Mouse (Mus musculus) C2C12 (cell line): Measurements from ENCODE around the gene Adamts20. TPM values are rescaled to one million over a fixed set of nuclear protein-coding genes. Genes with fewer than 3 reads are reported as not detected.

ENCODE experiments used
- H3K27me3 ChIP-seq: one replicate; pipeline ENCODE4 v1.6.1; 2011; ENCODE audit not compliant: control insufficient read depth, insufficient read depth, insufficient read length
- H3K36me3 ChIP-seq: one replicate; pipeline ENCODE4 v1.6.1; 2011; ENCODE audit not compliant: control insufficient read depth, insufficient read depth
- H3K4me3 ChIP-seq: one replicate; pipeline ENCODE4 v1.5.1; 2011; ENCODE audit warnings: mild to moderate bottlenecking, control low read depth; ENCODE audit not compliant: poor library complexity, insufficient read depth, severe bottlenecking
- H3K79me2 ChIP-seq: one replicate; pipeline ENCODE4 v1.6.1; 2011; ENCODE audit not compliant: control insufficient read depth, insufficient read depth
- H3K79me3 ChIP-seq: one replicate; pipeline ENCODE4 v1.6.1; 2011; ENCODE audit warnings: low read depth, control low read depth
- H3ac ChIP-seq: one replicate; pipeline ENCODE3; 2011; ENCODE audit warnings: low read depth; ENCODE audit not compliant: control insufficient read depth, insufficient read length
- CEBPB ChIP-seq: IDR thresholded peaks from one replicate; pipeline ENCODE4 v1.6.1; 2011; ENCODE audit warnings: low read depth, mild to moderate bottlenecking, control low read depth, moderate library complexity
- CTCF ChIP-seq: IDR thresholded peaks from one replicate; pipeline ENCODE4 v1.5.1; 2011; ENCODE audit not compliant: control insufficient read depth, insufficient read depth, insufficient read length
- FOSL1 ChIP-seq: IDR thresholded peaks from one replicate; pipeline ENCODE4 v1.8.0; 2011; ENCODE audit warnings: mild to moderate bottlenecking, low read length; ENCODE audit not compliant: poor library complexity, insufficient read depth, severe bottlenecking
- MAX ChIP-seq: IDR thresholded peaks from one replicate; pipeline ENCODE4 v1.6.1; 2011; ENCODE audit warnings: mild to moderate bottlenecking, control low read depth
- MYOD1 ChIP-seq: IDR thresholded peaks from one replicate; pipeline ENCODE4 v1.6.1; 2011; ENCODE audit warnings: low read depth; ENCODE audit not compliant: control insufficient read depth, insufficient read length
- MYOG ChIP-seq: IDR thresholded peaks from one replicate; pipeline ENCODE4 v1.6.1; 2011; ENCODE audit not compliant: control insufficient read depth, insufficient read length; ENCODE audit errors: extremely low read depth
- USF1 ChIP-seq: IDR thresholded peaks from one replicate; pipeline ENCODE4 v1.6.1; 2011; ENCODE audit warnings: low read depth, mild to moderate bottlenecking, control low read depth, moderate library complexity
- polyA plus RNA-seq: library from polyadenylated mRNA; unstranded; fragments of >200 nt; fragmentation: generic; extraction: Trizol; gene quantifications from one replicate; pipeline ENCODE4 v1.2.1, GENCODE M21; 2012; ENCODE audit warnings: missing spikeins

Gene Adamts20
- polyA plus RNA-seq, 1 experiment: not detected

- Histone ChIP-seq H3K79me3 (no peaks in the 10 kb centered on the region), H3K79me2 (no peaks in the 10 kb centered on the region), H3K27me3 (no peaks in the 10 kb centered on the region), H3K4me3 (no peak overlapping the region), H3K36me3 (no peaks in the 10 kb centered on the region), H3ac (no peak overlapping the region)
- TF ChIP-seq USF1: no peak
- TF ChIP-seq MYOD1: no peak
- no peak for TF ChIP-seq CTCF
- TF ChIP-seq MAX: no peak
- no peak for TF ChIP-seq MYOG
- TF ChIP-seq CEBPB: no peak
- TF ChIP-seq FOSL1: no peak
Observed at GRCm38 (mm10) chr15:94239127-94239526, 226.1 kb downstream of the Adamts20 start.

- no peaks in the 10 kb centered on the region for H3K79me2 ChIP-seq
- no peak overlapping the region for H3K4me3 ChIP-seq
- no peaks in the 10 kb centered on the region for H3K79me3 ChIP-seq
- H3K36me3 ChIP-seq: no peaks in the 10 kb centered on the region
- no peaks in the 10 kb centered on the region for H3K27me3 ChIP-seq
- TF ChIP-seq MYOD1: no peak
- TF ChIP-seq CEBPB: no peak
- no peak for TF ChIP-seq CTCF
- no peak for TF ChIP-seq MYOG
- no peak for TF ChIP-seq MAX
- TF ChIP-seq USF1: no peak
- no peak for TF ChIP-seq FOSL1
- H3ac ChIP-seq: no peak overlapping the region
Observed at GRCm38 (mm10) chr15:94238058-94238876, 227.0 kb downstream of the Adamts20 start.

- Histone ChIP-seq H3K79me2 (no peaks in the 10 kb centered on the region), H3K36me3 (no peaks in the 10 kb centered on the region), H3ac (no peak overlapping the region), H3K4me3 (no peak overlapping the region), H3K27me3 (no peaks in the 10 kb centered on the region), H3K79me3 (no peaks in the 10 kb centered on the region)
- TF ChIP-seq MAX: no peak
Observed at GRCm38 (mm10) chr15:94236726-94237125, 228.5 kb downstream of the Adamts20 start.

GRCm38 (mm10) chr15:94236121-94236520 is 229.1 kb downstream of the Adamts20 start:
- Histone ChIP-seq H3K4me3 (no peak overlapping the region), H3K79me3 (no peaks in the 10 kb centered on the region), H3K79me2 (no peaks in the 10 kb centered on the region), H3K27me3 (no peaks in the 10 kb centered on the region), H3ac (no peak overlapping the region), H3K36me3 (no peaks in the 10 kb centered on the region)
- TF ChIP-seq MYOD1: no peak

- Histone ChIP-seq H3K79me3 (no peaks in the 10 kb centered on the region), H3K79me2 (no peaks in the 10 kb centered on the region), H3K36me3 (no peaks in the 10 kb centered on the region), H3K27me3 (no peaks in the 10 kb centered on the region), H3K4me3 (no peak overlapping the region), H3ac (no peak overlapping the region)
- TF ChIP-seq USF1 (no peak), FOSL1 (no peak), CTCF (no peak), MAX (no peak)
Observed at GRCm38 (mm10) chr15:94235190-94235589, 230.0 kb downstream of the Adamts20 start.

- H3K27me3 ChIP-seq: no peaks in the 10 kb centered on the region
- no peak overlapping the region for H3ac ChIP-seq
- H3K79me3 ChIP-seq: no peaks in the 10 kb centered on the region
- TF ChIP-seq MAX (no peak), FOSL1 (no peak), MYOG (no peak)
- no peaks in the 10 kb centered on the region for H3K36me3 ChIP-seq
- no peak overlapping the region for H3K4me3 ChIP-seq
- H3K79me2 ChIP-seq: no peaks in the 10 kb centered on the region
Observed at GRCm38 (mm10) chr15:94231246-94231645, 234.0 kb downstream of the Adamts20 start.
